Comparison of ENCODE assay signal across 17 mouse cellular contexts in genomic region chr12:3861665-3862228, GRCm38 (mm10). TPM values are rescaled to one million over a fixed set of nuclear protein-coding genes. Genes with fewer than 3 reads are reported as not detected.
A peak's percentile ranks its signal among the peaks of the same experiment; 100 is the strongest.
DNase-seq lines count a peak whose midpoint lies in the region; ATAC-seq lines count a peak whose summit lies in the region.
"Had no signal": no experiment of that assay in that cellular context is flagged by ENCODE, and none has a peak within 500 bp of the region (broad histone marks: within the 10 kb centered on the region; RNA-seq: fewer than 3 reads in every experiment).

No protein-coding gene starts in this region.

- no peaks in the 10 kb centered on the region for H3K9me3 ChIP-seq in midbrain, embryonic 13.5 days
- H3K9me3 ChIP-seq: embryonic facial prominence, embryonic 10.5 days; liver, embryonic 12.5 days; midbrain, embryonic 15.5 days had no signal

- H3K9ac ChIP-seq in midbrain, embryonic 13.5 days (replicated peaks): no peak overlapping the region
- H3K9ac ChIP-seq: liver, embryonic 12.5 days; midbrain, embryonic 15.5 days had no signal

- H3K4me2 ChIP-seq in midbrain, embryonic 13.5 days (replicated peaks): no peak overlapping the region
- H3K4me2 ChIP-seq: liver, embryonic 12.5 days; midbrain, embryonic 15.5 days had no signal

- no peak overlapping the region for H3K27ac ChIP-seq in midbrain, embryonic 13.5 days
- H3K27ac ChIP-seq: embryonic facial prominence, embryonic 10.5 days; hindbrain, postnatal 0 days; liver, embryonic 12.5 days; midbrain, embryonic 15.5 days had no signal

- peak; percentile 35 for ATAC-seq in megakaryocyte, adult 5-6 weeks (ENCODE audit: poor library complexity, severe bottlenecking)
- no peak for ATAC-seq in midbrain, embryonic 13.5 days
- no peak for ATAC-seq in activated CD4-positive, CD25-positive, alpha-beta regulatory T cell, adult 4 months
- ATAC-seq: hindbrain, postnatal 0 days; liver, embryonic 12.5 days; lung, postnatal 0 days; midbrain, embryonic 15.5 days had no signal

- H3K4me1 ChIP-seq in midbrain, embryonic 13.5 days (replicated peaks): no peaks in the 10 kb centered on the region
- H3K4me1 ChIP-seq: midbrain, embryonic 15.5 days had no signal

- DNase-seq in kidney, adult 9 months: peak; percentile 57
- no peak for DNase-seq in kidney, adult 11 months
- DNase-seq in B cell, adult 2 months: peak; percentile 6 to 11
- peak; percentile 56 for DNase-seq in adrenal gland, postnatal 14 days
- no peak for DNase-seq in spleen, postnatal 4 days (ENCODE audit: low spot score in 2 of 2)
- DNase-seq: cerebellum, adult 9-11 months; gastrocnemius, postnatal 14 days; heart, postnatal 36 days; right cerebral cortex, postnatal 25 days had no signal

- H3K27me3 ChIP-seq in midbrain, embryonic 13.5 days: no peaks in the 10 kb centered on the region
- H3K27me3 ChIP-seq: liver, embryonic 12.5 days; midbrain, embryonic 15.5 days had no signal

- H3K4me3 ChIP-seq in midbrain, embryonic 13.5 days (replicated peaks): no peak overlapping the region
- H3K4me3 ChIP-seq: embryonic facial prominence, embryonic 10.5 days; liver, embryonic 12.5 days; midbrain, embryonic 15.5 days had no signal

- 89% methylated on average over 4 of the region's 4 CpGs for WGBS in midbrain, embryonic 13.5 days

- H3K36me3 ChIP-seq in midbrain, embryonic 13.5 days: peaks cover 23% of the 10 kb centered on the region
- H3K36me3 ChIP-seq: midbrain, embryonic 15.5 days had no signal

RNA-seq across cellular contexts. Expression of gene Dnmt3a, which starts 55.9 kb away (rescaled TPM):
- 95.6 and 106 TPM in 2 replicates for total RNA-seq in adrenal gland, postnatal 14 days (2021)
- 3.5 and 5.5 TPM in 2 replicates for total RNA-seq in megakaryocyte, adult 5-6 weeks (2015)
- 5.3 and 13.8 TPM in 2 replicates for total RNA-seq in megakaryocyte, adult 5-6 weeks (2017)
- polyA plus RNA-seq in midbrain, embryonic 13.5 days (2015; fragmentation: Nextera tagmentation; extraction: Ambion mirVana): 111 and 124 TPM in 2 replicates
- 10 to 100 TPM; 17.9 to 22.9 TPM for polyA plus RNA-seq in activated CD4-positive, CD25-positive, alpha-beta regulatory T cell, adult 4 months (2017; shearing (Covaris generic))

Comparison
In these comparisons a context has a peak if more than half of its experiments do, and no peak if none do; other contexts are left out.
1. DNase-seq: peak in kidney, adult 9 months (single experiment), B cell, adult 2 months (2 of 2) and adrenal gland, postnatal 14 days (single experiment); none in kidney, adult 11 months (single experiment) and spleen, postnatal 4 days (0 of 2).